Mouse (Mus musculus) ES-E14 (cell line): Measurements from ENCODE around the gene Fam193b.
A peak's percentile ranks its signal among the peaks of the same experiment; 100 is the strongest.

Experiments used
- CHD2 ChIP-seq: IDR thresholded peaks from 2 replicates; pipeline ENCODE4 v1.6.1; 2014; ENCODE audit warnings: mild to moderate bottlenecking, low read depth, low read length, inconsistent platforms
- MAFK ChIP-seq: IDR thresholded peaks from 2 replicates; pipeline ENCODE4 v1.6.1; 2014; ENCODE audit warnings: mild to moderate bottlenecking, low read depth, low read length, inconsistent platforms; ENCODE audit not compliant: insufficient read depth
- ZC3H11A ChIP-seq: IDR thresholded peaks from 2 replicates; pipeline ENCODE4 v1.6.1; 2012; ENCODE audit warnings: low read depth, mild to moderate bottlenecking, inconsistent platforms, low read length, borderline replicate concordance
- ZNF384 ChIP-seq: IDR thresholded peaks from 2 replicates; pipeline ENCODE4 v1.6.1; 2012; ENCODE audit warnings: low read depth, low read length, inconsistent platforms

DNA sequence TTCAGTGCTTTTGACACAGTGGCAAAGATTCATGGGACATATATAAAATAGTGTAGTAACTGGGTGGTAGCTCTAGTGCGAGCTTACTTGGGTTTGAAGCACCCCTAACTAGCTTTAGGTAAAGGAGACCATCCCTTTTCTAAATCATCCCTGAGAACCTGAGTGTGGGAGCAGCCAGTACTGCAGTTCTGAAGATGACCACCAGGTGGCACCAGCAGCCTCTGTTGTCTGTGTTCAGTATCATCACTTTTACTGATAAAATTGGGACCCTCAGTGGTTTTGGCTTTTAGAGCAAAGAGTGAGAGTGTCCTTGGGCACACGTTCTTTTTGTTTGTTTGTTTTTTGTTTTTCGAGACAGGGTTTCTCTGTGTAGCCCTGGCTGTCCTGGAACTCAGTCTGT, 30.7 kb upstream of the Fam193b start:
- TF ChIP-seq ZC3H11A = peak; percentile 37; the same call in 1 of the 2 replicates
- no peak for TF ChIP-seq CHD2
- TF ChIP-seq MAFK = no peak
- TF ChIP-seq ZNF384 = no peak
